ENCODE assay signal across 10 mouse cellular contexts in the genomic region with DNA sequence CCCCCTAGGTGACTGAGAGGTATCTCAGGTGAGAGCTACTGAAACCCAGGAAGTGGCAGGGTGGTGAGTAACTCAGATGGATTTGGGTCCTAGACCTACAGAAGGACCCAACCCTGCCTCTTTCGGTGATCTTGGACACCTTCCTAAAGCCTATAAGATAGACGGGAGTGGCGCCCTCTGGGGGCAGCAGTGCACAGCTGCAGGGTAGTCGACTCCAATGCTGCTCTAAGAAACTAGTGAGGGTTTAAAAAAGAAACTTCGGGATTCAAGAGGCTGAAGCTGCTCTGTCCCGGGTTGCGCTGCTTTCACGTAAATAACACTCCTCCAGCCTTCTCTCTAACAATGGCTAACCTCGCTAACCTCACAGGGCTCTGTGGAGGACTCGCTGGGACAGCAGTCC. TPM values are rescaled to one million over a fixed set of nuclear protein-coding genes. Genes with fewer than 3 reads are reported as not detected.
DNase-seq lines count a peak whose midpoint lies in the region; ATAC-seq and TF ChIP-seq lines count a peak whose summit lies in the region.
"Had no signal": no experiment of that assay in that cellular context is flagged by ENCODE, and none has a peak within 500 bp of the region (broad histone marks: within the 10 kb centered on the region; RNA-seq: fewer than 3 reads in every experiment).

No protein-coding gene starts in this region.

- DNase-seq in hindbrain, embryonic 11.5 days (ENCODE audit: low spot score): peak; percentile 53
- peak; percentile 64 for DNase-seq in lung, embryonic 14.5 days
- peak; percentile 61 for DNase-seq in testis, postnatal 10 days (ENCODE audit: low spot score)
- no peak for DNase-seq in frontal cortex, postnatal 10 days (ENCODE audit: low spot score in 2 of 2)
- DNase-seq in gastrocnemius, postnatal 25 days: no peak

- no peak overlapping the region for H3K9ac ChIP-seq in hindbrain, embryonic 11.5 days (ENCODE audit: low read depth, low read length)
- H3K9ac ChIP-seq in hindbrain, embryonic 12.5 days: no peak overlapping the region
- H3K9ac ChIP-seq in lung, embryonic 14.5 days: no peak overlapping the region
- H3K9ac ChIP-seq: limb, embryonic 13.5 days had no signal

- H3K9me3 ChIP-seq in hindbrain, embryonic 11.5 days (ENCODE audit: control insufficient read depth, low read length): no peaks in the 10 kb centered on the region
- no peaks in the 10 kb centered on the region for H3K9me3 ChIP-seq in hindbrain, embryonic 12.5 days (replicated peaks)
- H3K9me3 ChIP-seq in E14TG2a.4 (ENCODE audit: low read length): peaks cover 13% of the 10 kb centered on the region
- H3K9me3 ChIP-seq in lung, embryonic 14.5 days (ENCODE audit: low read depth, low read length): no peaks in the 10 kb centered on the region
- H3K9me3 ChIP-seq: limb, embryonic 13.5 days had no signal

- no peak overlapping the region for H3K27ac ChIP-seq in hindbrain, embryonic 11.5 days (ENCODE audit: low read depth, low read length)
- H3K27ac ChIP-seq in hindbrain, embryonic 12.5 days: no peak overlapping the region
- H3K27ac ChIP-seq in lung, embryonic 14.5 days (ENCODE audit: low read depth): no peak overlapping the region
- H3K27ac ChIP-seq: limb, embryonic 13.5 days had no signal

- no peak overlapping the region for H3K4me3 ChIP-seq in hindbrain, embryonic 11.5 days (ENCODE audit: low read depth, low read length)
- H3K4me3 ChIP-seq in hindbrain, embryonic 12.5 days: no peak overlapping the region
- no peak overlapping the region for H3K4me3 ChIP-seq in E14TG2a.4 (replicated peaks; ENCODE audit: low read length)
- no peak overlapping the region for H3K4me3 ChIP-seq in lung, embryonic 14.5 days (ENCODE audit: low read depth, low read length)
- H3K4me3 ChIP-seq: limb, embryonic 13.5 days had no signal

- ATAC-seq in hindbrain, embryonic 11.5 days (ENCODE audit: low FRiP score): no peak
- ATAC-seq in hindbrain, embryonic 12.5 days (ENCODE audit: low FRiP score): no peak
- peak; percentile 87 for ATAC-seq in common myeloid progenitor, adult 5-6 weeks (replicated peaks; ENCODE audit: low read depth, poor library complexity, severe bottlenecking)
- ATAC-seq in lung, embryonic 14.5 days (ENCODE audit: insufficient read depth): no peak

- H3K27me3 ChIP-seq in hindbrain, embryonic 11.5 days (ENCODE audit: control insufficient read depth, insufficient read depth, low read length): no peaks in the 10 kb centered on the region
- no peaks in the 10 kb centered on the region for H3K27me3 ChIP-seq in hindbrain, embryonic 12.5 days
- peaks cover 10% of the 10 kb centered on the region; the same call in 1 of the 2 replicates for H3K27me3 ChIP-seq in E14TG2a.4 (ENCODE audit: insufficient read depth, low read length)
- no peaks in the 10 kb centered on the region for H3K27me3 ChIP-seq in lung, embryonic 14.5 days (ENCODE audit: insufficient read depth, low read length)
- H3K27me3 ChIP-seq: limb, embryonic 13.5 days had no signal

- no peak overlapping the region for H3K4me2 ChIP-seq in hindbrain, embryonic 11.5 days (replicated peaks; ENCODE audit: low read depth, low read length)
- no peak overlapping the region for H3K4me2 ChIP-seq in hindbrain, embryonic 12.5 days (replicated peaks)
- H3K4me2 ChIP-seq in lung, embryonic 14.5 days: no peak overlapping the region
- H3K4me2 ChIP-seq: limb, embryonic 13.5 days had no signal

- H3K36me3 ChIP-seq in hindbrain, embryonic 11.5 days (ENCODE audit: control insufficient read depth, insufficient read depth, low read length): no peaks in the 10 kb centered on the region
- H3K36me3 ChIP-seq in hindbrain, embryonic 12.5 days: no peaks in the 10 kb centered on the region
- H3K36me3 ChIP-seq in E14TG2a.4 (ENCODE audit: insufficient read depth, low read length): no peaks in the 10 kb centered on the region
- H3K36me3 ChIP-seq in lung, embryonic 14.5 days (ENCODE audit: insufficient read depth): no peaks in the 10 kb centered on the region
- H3K36me3 ChIP-seq: limb, embryonic 13.5 days had no signal

- no peaks in the 10 kb centered on the region for H3K4me1 ChIP-seq in hindbrain, embryonic 11.5 days (replicated peaks; ENCODE audit: control insufficient read depth, insufficient read depth, low read length)
- no peaks in the 10 kb centered on the region for H3K4me1 ChIP-seq in hindbrain, embryonic 12.5 days
- H3K4me1 ChIP-seq in E14TG2a.4 (replicated peaks; ENCODE audit: low read depth, low read length): peaks cover 9% of the 10 kb centered on the region; the same call in 1 of the 2 replicates
- H3K4me1 ChIP-seq in lung, embryonic 14.5 days (ENCODE audit: insufficient read depth): no peaks in the 10 kb centered on the region
- H3K4me1 ChIP-seq: limb, embryonic 13.5 days had no signal

- WGBS in hindbrain, embryonic 11.5 days: 40% methylated on average over 10 of the region's 10 CpGs
- WGBS in hindbrain, embryonic 12.5 days: 38% methylated on average over 10 of the region's 10 CpGs
- 32% methylated on average over 10 of the region's 10 CpGs for WGBS in lung, embryonic 14.5 days

- peak; percentile 82 for TF ChIP-seq CTCF in E14TG2a.4 (conservative IDR thresholded peaks at IDR 0.05; ENCODE audit: low read length)
- TF ChIP-seq CTCF in lung, embryonic 14.5 days (IDR thresholded peaks at IDR 0.05; ENCODE audit: low read depth): peak; percentile 66

RNA-seq across cellular contexts. Expression of a gene that starts 23.4 kb away (rescaled TPM):
- not detected in 2 replicates for polyA plus RNA-seq in hindbrain, embryonic 11.5 days (2014; fragmentation: Nextera tagmentation; extraction: Ambion mirVana)
- not detected in 2 replicates for polyA plus RNA-seq in hindbrain, embryonic 12.5 days (2016; fragmentation: Nextera tagmentation; extraction: Ambion mirVana)
- not detected in 2 replicates for total RNA-seq in common myeloid progenitor, adult 5-6 weeks (2017)
- polyA plus RNA-seq in lung, embryonic 14.5 days (2014; fragmentation: Nextera tagmentation; extraction: Ambion mirVana): not detected in 2 replicates
- total RNA-seq in gastrocnemius, postnatal 25 days (2021): not detected
- polyA plus RNA-seq: limb, embryonic 13.5 days; stomach, embryonic 14.5 days had no signal

RNA-seq across cellular contexts. Expression of a gene that starts 24.5 kb away (rescaled TPM):
- polyA plus RNA-seq in hindbrain, embryonic 11.5 days (2014; fragmentation: Nextera tagmentation; extraction: Ambion mirVana): 0.10 TPM in 1 of 2 replicates, not detected in the other
- 0.14 TPM in 1 of 2 replicates, not detected in the other for polyA plus RNA-seq in hindbrain, embryonic 12.5 days (2016; fragmentation: Nextera tagmentation; extraction: Ambion mirVana)
- 105 and 124 TPM in 2 replicates for total RNA-seq in common myeloid progenitor, adult 5-6 weeks (2017)
- polyA plus RNA-seq in lung, embryonic 14.5 days (2014; fragmentation: Nextera tagmentation; extraction: Ambion mirVana): 0.18 TPM in 1 of 2 replicates, not detected in the other
- total RNA-seq in gastrocnemius, postnatal 25 days (2021): under 1 TPM in 1 of 2 experiments, not detected in 1; 0.19 TPM
- polyA plus RNA-seq: limb, embryonic 13.5 days; stomach, embryonic 14.5 days had no signal

RNA-seq across cellular contexts. Expression of a gene that starts 59.2 kb away (rescaled TPM):
- 0.33 and 0.36 TPM in 2 replicates for polyA plus RNA-seq in hindbrain, embryonic 11.5 days (2014; fragmentation: Nextera tagmentation; extraction: Ambion mirVana)
- polyA plus RNA-seq in hindbrain, embryonic 12.5 days (2016; fragmentation: Nextera tagmentation; extraction: Ambion mirVana): 0.35 and 0.62 TPM in 2 replicates
- total RNA-seq in common myeloid progenitor, adult 5-6 weeks (2017): 0.05 and 0.78 TPM in 2 replicates
- polyA plus RNA-seq in lung, embryonic 14.5 days (2014; fragmentation: Nextera tagmentation; extraction: Ambion mirVana): 0.83 and 1.2 TPM in 2 replicates
- under 1 TPM; 0.83 to 1.00 TPM for total RNA-seq in gastrocnemius, postnatal 25 days (2021)

Comparison
In these comparisons a context has a peak if more than half of its experiments do, and no peak if none do; other contexts are left out.
1. DNase-seq: peak in hindbrain, embryonic 11.5 days (single experiment), lung, embryonic 14.5 days (single experiment) and testis, postnatal 10 days (single experiment); none in frontal cortex, postnatal 10 days (0 of 2) and gastrocnemius, postnatal 25 days (single experiment).